Mouse (Mus musculus) kidney, adult 8-10 months (tissue): ENCODE results near the gene Gyg.
"Not testable (repeated sequence)": the region's sequence is repeated elsewhere in the genome, so short reads cannot be mapped to it uniquely, and the experiment has no call there.

Experiments used
- DNase-seq, 2 experiments: peaks; one replicate each; pipeline ENCODE4 v3.0.0; 2022

Gene Gyg

DNA sequence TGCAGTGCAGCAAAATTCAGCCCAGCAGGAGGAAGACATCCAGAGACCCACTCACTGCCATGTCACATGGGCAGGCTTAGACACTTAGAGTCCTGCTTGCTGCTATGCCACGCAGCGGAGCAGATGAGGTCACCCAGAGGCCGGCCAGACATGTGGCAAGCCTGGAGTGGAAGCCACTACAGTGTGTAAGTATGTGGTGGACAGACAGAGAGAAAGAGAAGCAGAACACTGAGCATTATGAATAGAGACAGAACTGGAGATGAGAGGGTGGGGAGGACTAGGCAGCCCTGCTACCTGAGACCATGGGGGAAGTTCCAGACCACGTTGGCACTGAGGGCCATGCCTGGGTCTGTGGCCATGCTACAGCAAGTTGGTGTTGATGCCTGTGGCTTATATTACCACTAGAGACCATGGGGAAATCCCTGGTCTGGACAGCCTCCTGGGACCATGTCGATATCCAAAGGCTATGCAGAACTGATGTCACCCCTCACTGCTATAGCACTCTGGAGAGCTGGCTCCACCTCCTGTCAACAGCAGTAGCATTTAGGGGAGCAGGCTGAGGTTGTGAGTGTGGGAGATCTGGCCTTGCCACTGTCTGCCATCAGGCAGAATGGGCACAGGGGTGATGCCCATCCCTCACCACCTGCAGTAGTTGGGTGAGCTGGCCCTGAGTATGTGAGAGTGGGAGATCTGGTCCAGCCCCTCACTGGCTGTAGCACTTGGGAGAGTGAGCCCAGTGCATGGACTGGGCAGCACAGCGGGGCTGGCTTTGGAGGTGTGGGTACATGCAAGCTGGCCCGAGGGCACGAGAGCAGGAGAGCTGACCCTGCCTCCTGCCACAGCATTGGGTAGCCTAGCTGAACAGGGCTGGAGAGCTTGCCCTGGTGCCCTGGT is 24.4 kb downstream of the Gyg start:
- DNase-seq: no peak

DNA sequence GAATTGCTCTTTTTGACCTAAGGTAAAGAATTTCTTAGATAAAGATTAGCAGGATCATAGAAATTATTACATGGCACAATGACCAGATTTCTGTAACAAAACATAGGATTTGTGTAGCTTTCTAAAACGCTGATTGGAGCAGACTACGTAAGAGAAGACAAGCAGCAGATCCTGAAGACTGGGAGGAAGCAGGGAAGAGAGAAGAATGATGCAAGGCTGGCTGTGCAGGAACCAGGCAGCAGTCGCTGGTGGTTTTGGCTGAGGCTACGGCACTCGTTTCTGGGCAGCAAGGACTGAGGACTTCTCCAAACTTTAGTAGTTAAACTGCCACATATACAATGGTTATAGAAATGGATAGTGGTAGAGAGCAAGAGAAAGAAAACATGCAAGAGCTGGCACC is 25.6 kb downstream of the Gyg start:
- no peak for DNase-seq

DNA sequence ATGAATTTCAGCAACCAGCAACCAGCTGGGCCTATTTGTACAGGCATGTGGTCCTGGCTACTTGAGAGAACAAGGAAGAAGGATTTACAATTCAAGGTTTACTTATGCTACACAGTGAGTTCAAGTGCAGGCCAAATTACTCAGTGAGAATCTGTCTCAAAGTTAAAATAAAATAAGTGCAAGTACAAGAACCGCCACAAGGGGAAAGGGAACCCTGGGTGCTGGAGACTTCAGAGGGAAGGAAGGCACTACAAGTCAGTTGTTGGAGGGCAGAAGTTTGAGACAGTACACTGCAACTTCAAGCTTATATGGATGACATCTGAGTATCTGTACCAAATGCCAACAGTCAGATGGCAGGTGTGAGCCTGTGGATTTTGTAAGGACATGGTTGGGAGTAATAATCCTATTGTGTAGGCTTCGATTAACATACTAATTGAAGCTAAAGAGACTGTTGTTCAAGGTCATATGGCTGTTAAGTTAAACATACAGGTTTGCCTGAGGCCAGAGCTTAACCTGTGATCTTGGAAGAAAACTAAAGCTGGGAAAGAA is 28.0 kb downstream of the Gyg start:
- no peak for DNase-seq

DNA sequence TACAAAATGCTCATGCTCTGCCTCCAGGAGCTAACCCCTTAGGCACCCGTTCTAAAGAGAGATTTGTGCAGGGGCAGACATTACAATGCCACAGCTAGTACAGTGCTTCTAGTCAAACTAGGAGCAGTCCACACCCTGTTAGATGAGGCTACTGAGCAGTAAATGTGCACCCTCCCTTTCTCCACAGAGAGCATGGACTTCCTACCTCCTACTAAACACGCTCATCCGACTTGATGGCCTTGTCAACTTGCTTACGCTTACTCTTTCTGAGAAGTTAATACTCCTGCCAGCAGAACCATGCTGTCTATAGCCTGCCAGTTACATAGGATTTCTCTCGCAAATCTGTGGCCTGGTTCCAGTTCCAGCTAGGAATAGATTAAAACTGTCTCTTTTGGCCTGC is 29.5 kb downstream of the Gyg start:
- no peak for DNase-seq

DNA sequence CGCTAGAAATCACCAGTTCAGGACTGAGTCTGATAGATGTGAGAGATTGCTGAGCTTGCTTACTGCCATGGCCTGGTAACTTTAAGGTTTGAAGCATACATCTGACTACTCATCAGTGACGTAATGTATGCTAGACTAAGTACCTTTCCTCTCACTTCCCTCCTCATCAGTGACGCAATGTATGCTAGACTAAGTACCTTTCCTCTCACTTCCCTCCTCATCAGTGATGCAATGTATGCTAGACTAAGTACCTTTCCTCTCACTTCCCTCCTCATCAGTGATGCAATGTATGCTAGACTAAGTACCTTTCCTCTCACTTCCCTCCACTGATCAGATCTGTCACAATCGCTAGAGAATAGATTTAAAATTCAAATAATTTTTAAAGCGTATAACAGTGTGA is 33.5 kb downstream of the Gyg start:
- DNase-seq: not testable (repeated sequence)

DNA sequence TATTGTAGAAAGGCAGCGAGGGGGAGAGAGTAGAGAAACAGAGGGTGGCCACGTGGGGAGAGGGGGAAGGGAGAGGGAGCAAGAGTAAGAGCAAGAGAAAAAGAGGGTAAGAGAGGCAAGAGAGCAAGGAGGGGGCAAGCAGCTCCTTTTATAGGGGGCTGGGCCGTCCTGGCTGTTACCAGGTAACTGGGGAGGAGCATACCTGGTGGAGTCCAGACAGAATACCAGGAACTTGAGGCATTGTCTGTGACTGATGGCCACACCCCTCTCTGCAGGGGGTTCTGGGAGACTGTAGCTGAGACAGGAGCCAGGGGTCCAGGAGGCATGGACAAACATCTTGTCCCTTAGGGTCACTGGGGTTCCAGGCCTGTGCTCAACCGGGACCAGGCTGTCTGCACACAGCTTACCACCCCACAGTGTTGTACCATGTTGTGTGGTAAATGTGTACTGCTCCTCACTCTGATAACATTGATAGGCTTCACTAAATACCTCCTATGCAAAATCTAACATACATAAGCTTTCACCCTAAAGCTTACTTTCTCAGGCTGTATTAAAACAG is 35.4 kb downstream of the Gyg start:
- DNase-seq: no peak

DNA sequence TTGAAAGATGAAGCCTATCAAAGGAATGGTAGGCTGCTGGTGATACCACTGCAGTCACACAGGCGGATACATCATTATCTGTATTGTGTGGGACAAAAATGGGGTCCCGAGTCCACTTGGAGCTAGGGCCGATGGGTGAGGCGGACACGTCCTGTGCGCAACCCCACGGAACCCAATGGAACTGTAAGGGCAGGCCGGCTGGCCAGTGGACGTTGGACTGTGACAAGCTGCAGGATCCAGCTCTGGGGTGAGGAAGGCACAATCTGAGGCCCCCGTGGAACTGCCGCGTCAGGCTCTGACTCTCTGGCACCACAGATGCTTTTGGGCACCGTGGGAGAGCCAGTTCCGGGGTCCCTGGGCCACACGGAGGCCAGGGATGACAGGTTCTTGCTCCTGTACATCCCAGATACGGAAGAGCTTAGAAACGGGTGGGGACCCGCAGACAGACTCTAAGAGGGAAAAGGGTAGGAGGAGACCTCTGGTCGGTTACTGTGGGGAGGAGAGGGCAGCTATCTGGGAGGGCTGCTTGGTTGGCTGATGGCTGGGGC is 36.0 kb downstream of the Gyg start:
- DNase-seq: no peak

DNA sequence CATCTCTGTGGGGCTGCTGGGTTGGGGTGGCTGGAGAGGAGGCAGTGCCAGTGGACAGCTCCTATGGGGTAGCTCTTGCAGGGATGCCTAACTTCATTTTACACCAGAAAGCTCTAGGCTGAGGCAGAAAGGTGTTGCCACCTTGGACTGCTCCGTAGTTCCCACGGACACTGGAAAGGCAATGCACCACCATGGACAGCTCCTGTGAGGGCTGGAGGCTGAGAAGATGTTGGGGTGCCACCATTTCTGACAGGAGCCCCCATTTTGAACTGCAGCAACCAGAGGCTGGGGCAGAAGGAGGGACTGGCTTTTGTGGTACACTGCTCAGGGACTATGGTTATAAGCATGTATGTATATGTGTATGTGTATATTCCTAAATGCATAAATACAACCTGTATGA is 43.2 kb downstream of the Gyg start:
- DNase-seq: no peak

DNA sequence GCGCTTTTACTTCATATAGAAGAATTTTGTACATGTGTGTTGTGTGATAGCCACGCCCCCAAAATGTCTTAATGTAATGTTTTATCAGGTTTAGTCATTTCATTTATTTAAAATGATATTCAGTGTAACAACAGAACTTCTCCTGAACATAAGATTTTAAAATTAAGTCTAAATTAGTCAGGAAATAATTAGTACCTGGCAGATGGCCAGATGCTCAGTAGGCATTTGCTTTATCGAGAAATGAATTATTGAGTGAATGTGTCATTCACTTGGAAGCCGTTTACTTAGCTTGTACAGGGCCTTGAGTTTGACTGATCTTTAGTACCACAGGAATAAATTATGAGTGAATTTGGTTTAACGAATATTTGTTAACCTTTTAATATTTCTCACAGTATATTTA is 46.2 kb downstream of the Gyg start:
- no peak for DNase-seq

DNA sequence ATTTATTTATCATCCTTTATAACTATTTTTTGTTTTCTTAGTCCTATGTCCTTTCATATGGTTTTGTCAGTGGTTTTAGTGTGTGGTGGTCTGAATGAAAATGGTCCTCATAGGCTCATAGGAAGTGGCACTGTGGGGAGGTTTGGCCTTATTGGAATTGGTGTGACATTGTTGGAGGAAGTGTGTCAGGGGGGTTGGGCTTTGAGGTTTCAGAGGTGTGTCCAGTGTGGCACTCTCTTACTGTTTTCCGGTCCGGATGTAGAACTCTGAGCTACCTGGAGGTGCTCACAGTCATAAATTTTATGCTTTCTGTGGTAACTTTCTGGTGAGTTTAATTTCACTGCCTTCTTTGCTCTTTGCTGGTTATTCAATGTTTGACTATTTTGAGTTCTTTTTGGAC is 50.3 kb downstream of the Gyg start:
- DNase-seq: no peak

DNA sequence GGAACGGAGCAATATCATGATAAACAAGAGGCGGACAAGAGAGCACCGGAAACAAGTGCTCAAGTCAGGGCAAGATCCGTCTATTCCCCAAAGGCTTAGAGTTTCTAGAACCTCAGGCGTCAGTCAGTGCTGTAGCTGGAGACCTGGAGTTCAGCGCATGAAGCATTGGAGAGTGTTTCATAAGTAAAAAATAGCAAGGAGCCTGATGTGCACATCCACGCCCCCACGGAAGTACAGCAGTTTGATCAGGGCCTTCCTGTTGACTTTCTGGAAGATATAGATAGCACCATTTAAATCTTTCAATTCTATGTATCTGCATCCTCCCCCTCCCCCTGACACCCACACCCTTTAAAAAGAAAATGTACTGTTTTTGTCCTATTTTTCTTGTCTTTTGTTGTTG is 50.8 kb downstream of the Gyg start:
- DNase-seq: no peak

DNA sequence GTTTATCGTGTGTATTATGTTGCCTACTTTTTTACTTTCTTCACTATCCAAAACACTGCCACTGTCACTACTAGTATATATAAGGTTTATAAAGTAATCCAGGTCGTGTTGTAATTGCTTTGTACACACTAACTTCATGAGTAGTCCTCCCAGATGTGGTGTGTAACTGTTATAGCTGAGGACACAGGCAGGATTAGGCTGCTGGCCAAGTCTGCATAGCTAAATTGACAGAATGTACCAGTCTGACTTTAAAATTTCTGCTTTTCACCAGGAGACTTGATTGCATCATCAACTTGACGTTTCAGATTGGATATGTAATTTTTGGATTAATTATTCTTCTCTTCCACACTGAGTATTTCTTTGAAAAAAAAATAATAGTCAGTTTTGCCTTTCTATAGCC is 51.3 kb downstream of the Gyg start:
- DNase-seq: no peak

DNA sequence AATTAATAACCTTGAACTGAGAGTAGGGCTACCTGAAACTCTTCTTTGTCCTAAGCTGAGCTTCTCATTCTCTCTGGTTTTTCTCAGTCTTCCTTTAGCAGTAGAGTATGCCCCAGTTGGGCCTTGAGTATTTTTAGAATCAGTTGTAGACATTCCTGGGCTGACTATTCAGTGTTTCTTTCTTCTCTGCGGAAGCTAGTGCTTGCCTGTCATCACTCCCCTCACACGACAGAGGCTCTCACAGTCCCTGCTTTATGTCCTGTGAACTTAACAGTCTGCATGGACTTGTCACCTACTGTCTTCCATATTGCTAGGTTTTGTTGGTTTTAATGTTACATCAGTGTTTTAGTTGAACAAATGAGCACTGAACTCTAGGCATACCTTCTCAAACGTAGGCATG is 73.0 kb downstream of the Gyg start:
- no peak for DNase-seq

DNA sequence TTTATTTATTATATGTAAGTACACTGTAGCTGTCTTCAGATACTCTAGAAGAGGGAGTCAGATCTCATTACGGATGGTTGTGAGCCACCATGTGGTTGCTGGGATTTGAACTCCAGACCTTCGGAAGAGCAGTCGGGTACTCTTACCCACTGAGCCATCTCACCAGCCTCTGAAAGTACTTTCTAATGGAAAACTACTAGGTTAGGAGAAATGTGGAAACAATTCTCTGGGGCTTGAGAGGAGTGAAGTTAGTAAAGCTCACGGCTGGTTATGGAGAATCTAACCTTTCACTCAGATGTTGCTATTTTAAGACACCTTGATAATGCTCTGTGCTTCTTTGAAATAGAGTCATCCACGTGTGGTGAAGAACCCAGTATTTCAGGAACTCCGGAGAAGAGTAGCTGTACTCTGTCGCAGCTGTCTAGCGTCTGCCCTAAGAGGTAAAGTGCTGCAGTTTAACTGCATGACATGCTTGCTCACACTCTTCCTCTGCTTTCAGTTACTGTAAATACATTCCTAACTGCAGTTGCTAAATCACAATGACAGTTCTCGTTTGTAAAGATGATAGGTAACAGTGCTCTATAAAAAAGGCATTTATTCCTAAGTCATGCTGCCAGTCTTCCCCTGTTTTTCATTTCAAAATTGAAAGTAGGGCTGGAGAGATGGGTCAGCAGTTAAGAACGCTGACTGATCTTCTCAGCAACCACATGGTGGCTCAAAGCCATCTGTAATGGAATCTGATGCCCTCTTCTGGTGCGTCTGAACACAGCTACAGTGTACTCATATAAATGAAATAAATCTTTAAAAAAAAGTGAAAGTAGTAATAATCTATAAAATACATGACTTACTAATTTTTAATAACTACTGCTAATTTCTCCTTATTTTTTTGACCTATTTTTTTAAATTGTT is 78.7 kb downstream of the Gyg start:
- no peak for DNase-seq
